Comparison of ENCODE assay signal across 10 mouse cellular contexts in the genomic region with DNA sequence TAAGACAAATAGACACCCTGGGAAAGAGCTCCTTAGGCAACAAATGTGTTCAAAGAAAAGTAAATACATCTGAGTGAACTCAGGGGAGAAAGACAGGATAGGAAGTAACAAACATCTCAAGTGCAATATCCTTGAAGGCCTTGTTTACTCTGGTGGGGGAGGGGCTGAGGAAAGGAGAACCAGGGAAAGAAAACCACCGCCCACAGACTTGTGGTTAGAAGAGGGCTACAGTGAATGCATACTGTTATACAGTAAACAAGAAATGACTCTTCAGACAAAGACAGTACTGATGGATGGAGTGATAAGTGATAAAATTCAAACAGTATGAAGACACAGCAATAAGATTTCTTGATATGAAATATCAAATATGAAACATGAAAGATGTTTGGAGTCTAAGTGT.
DNase-seq lines count a peak whose midpoint lies in the region; ATAC-seq lines count a peak whose summit lies in the region.
"Had no signal": no experiment of that assay in that cellular context is flagged by ENCODE, and none has a peak within 500 bp of the region (broad histone marks: within the 10 kb centered on the region; RNA-seq: fewer than 3 reads in every experiment).

No protein-coding gene starts in this region.

- DNase-seq in urinary bladder, postnatal 14 days (ENCODE audit: low spot score), result peak; percentile 7
- DNase-seq in urinary bladder, postnatal 10 days (ENCODE audit: low spot score), result no peak
- no peak for DNase-seq in frontal cortex, postnatal 14 days (ENCODE audit: low spot score in 2 of 2)
- DNase-seq in cerebellum, adult 18-20 months, result no peak
- no peak for DNase-seq in adrenal gland, postnatal 4 days (ENCODE audit: low spot score in 2 of 2)
- DNase-seq: adrenal gland, postnatal 14 days; cerebellum, postnatal 36 days; kidney, adult 11 months had no signal

- peak; percentile 53 to 59; a peak in 3 of 4 replicates for ATAC-seq in hematopoietic stem cell, adult 5-6 weeks (replicated peaks in 1 of 2; ENCODE audit: insufficient read depth in 1 of 2, low FRiP score in 2 of 2, low TSS enrichment in 1 of 2, low read depth in 1 of 2, poor library complexity in 2 of 2, severe bottlenecking in 2 of 2)
- 0 out of 2 replicates have a peak, but pooled peaks have one; percentile 38 for ATAC-seq in megakaryocyte-erythroid progenitor cell, adult 5-6 weeks (replicated peaks; ENCODE audit: low FRiP score, low TSS enrichment, poor library complexity, severe bottlenecking)
